Mouse (Mus musculus) thymus, adult 18-20 months (tissue): ENCODE measurements around the gene Ckm.

Experiments used
- DNase-seq, 2 experiments: peaks; one replicate each; pipeline ENCODE4 v3.0.0; 2022; ENCODE audit warnings: mixed read lengths in 2 of 2

Ckm gene

GRCm38 (mm10) chr7:19468279-19468678, 63.7 kb downstream of the Ckm start:
- DNase-seq = no peak

GRCm38 (mm10) chr7:19469404-19469803, 64.8 kb downstream of the Ckm start:
- DNase-seq = no peak

- DNase-seq = no peak
These were observed 65.7 kb downstream of the Ckm start for GRCm38 (mm10) chr7:19470308-19470707.

GRCm38 (mm10) chr7:19472403-19472802, 67.8 kb downstream of the Ckm start:
- no peak for DNase-seq
